Mouse (Mus musculus): ENCODE measurements at regions not wholly inside any gene's neighbourhood (a gene's known extent, or its start where the extent isn't known, plus 50 kb on each side); places are given as distances from the start of the nearest gene placed in this dataset.

GRCm38 (mm10) chr5:136619315-136620231, 52.3 kb upstream of the Cux1 start:
- ATAC-seq = no peak

DNA sequence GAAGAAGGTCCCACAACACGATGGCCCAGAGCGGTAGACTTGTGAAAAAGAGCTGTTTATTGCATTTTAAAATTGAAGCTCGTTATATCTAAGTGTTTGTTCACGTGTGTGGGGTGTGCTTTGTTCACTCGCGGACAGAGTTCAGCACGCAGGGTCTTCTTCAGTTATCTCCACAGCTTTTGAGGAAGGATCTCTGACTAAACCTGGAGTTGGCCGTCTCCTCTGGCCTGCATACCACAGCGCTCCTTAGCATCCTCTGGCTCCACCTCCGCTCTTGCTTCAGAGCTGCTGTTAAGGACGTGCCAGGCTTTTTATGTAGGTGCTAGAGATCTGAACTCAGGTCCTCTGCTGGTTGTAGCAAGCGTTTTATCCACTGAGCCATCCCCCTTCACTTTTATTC, 52.9 kb upstream of the Cux1 start:
- ATAC-seq = no peak

- no peak for ATAC-seq
Observed at GRCm38 (mm10) chr5:136621336-136622125, 54.2 kb upstream of the Cux1 start.

DNA sequence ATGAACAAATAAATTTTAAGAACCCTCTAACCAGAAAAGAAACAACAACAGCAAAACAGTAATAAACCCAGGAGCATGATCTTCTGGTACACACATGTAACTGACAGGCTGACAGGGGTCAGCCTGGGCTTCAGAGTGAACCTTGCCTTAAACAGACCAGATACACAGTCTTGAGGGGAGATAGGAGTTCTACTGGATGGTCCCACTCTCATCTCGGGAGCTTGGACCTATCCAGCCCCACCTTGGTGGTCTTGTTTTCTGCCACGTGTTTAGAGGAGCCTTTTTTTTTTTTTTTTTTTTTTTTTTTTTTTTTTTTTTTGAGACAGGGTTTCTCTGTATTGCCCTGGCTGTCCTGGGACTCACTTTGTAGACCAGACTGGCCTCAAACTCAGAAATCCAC, 54.9 kb upstream of the Cux1 start:
- ATAC-seq = no peak

DNA sequence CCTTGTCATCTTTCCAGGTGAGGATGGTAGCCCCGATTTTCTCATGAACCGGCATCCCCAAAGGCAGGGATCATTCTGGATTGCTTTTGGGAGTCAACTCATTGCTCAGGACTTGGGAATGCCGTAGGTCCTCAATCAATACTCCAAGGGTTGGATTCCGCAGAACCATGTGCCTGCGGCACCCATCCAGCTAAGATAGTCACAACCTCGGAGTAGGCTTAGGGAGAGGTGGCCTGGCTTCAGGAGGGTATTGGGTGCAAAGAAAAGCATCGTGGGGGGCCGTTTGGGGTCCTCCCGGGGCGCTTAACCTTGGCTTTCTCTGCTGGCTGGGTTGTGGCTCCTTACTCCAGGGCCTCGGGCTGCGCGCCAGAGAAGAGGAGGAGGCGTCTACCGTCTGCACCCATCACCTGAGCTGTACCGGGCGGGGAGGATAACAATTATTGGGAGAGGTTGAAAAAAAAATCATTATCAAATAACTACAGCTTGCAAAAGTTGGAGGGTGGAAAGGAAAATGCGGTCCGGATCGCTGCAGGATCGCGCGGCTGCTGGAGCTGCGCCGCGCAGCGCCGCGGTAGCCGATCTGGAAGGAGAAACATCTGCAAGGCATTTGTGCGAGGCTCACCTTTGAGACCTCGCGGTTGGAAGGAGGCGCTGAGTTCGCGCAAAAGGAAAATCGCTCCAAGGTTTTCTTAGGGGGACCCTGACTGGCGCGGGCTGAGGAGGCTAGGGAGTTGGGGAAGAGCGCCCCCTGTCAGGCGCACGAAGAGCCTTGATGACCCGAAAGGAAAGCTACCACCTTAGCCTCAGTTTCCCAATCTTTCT, 55.6 kb upstream of the Cux1 start:
- peak; percentile 75 for ATAC-seq

DNA sequence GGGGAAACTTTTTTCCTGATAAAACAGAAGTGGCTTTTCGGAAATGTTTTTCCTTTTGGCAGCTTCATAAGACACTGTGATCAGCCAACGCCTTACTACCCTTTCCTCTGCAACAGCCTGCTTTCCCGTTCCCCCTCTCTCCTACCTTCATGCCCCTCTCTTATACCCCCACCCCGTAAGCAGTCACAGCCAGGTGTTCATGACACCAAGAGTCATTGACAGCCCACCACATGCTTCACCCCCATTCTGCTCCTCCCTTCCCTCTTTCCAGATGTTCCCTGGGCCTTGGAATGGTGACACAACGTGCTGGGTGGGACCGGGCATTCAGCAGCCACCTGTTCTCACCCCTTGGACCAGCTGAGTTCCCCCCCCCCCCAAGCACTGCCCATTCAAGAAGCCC, 56.5 kb upstream of the Cux1 start:
- no peak for ATAC-seq

DNA sequence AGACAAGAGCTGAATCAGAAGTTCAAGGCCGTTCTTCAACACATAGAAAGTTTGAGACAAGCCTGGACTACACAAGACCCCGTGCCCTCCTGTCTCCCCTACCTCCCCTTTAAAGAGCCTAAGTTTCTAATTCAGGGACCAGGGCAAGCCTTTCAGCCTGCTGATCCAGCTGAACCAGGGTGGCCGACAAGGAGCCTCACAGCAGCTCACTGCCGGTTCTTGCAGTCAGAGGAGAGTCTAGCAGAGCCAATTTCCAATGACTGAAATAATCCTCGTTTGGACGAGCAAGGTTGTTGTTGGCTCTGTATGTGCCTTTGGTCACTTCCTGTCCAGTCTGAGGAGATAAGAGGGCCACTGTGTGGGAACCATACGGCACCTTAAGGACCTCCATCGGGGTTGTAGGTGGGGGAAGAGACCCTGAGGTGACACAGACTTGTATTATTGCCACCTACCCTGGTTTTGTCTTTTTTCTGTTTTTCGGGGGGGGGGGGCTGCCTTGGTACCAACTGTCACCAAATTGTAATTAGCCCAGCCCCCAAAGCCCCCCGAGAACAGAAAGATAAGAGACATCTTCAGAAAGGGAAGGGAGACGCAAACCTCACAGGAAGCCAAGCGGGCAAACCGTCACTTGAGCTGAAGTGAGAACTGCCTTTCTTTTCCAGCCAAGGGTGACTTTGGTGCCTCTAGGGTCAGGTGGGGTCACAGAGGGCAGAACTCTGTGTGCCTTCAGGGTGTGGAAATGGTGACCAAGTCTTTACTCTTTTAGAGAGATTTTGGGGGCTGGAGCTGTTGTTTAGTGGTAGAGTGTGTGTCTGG, 58.1 kb upstream of the Cux1 start:
- ATAC-seq = no peak

DNA sequence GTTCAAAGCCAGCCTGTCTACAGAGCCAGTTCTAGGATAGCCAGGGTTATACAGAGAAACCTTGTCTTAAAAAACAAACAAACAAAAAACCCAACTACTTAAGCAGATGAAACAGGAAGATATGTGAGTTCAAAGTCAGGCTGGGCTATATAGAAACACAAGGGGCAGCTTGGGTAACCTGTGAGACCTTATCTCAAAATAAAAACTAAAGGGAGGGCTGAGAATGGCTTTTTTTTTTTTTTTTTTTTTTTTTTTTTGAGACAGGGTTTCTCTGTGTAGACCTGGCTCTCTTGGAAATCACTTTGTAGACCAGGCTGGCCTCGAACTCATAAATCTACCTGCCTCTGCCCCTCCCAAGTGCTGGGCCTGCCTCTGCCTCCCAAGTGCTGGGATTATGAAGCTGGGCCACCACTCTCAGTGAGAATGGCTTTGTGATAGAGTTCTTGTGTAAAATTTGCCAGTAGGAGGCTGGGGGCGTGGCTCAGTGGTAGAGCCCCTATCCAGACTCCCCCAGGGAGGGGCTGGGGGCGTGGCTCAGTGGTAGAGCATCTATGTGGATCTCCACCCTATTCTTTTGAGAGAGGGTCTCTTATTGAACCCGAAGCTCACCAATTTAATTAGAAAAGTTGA, 59.0 kb upstream of the Cux1 start:
- ATAC-seq = no peak

GRCm38 (mm10) chr5:136626891-136627290, 59.6 kb upstream of the Cux1 start:
- no peak for ATAC-seq

GRCm38 (mm10) chr5:136627671-136628292, 60.5 kb upstream of the Cux1 start:
- ATAC-seq = no peak

DNA sequence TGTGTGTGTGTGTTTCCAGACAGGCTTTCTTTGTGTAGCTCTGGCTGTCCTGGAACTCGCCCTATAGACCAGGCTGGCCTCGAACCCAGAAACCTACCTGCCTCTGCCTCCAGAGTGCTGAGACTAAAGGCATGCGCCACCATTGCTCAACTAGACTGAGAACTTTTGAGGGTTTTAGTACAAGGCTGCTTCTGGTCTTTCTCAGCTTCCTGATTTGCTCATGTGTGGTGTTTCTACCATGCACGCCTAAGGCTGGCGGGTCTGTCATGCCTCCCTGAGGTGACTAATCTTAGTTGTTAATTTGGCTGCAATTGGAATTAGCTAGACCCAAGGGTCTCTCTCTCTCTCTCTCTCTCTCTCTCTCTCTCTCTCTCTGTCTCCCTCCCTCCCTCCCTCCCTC, 61.2 kb upstream of the Cux1 start:
- no peak for ATAC-seq

DNA sequence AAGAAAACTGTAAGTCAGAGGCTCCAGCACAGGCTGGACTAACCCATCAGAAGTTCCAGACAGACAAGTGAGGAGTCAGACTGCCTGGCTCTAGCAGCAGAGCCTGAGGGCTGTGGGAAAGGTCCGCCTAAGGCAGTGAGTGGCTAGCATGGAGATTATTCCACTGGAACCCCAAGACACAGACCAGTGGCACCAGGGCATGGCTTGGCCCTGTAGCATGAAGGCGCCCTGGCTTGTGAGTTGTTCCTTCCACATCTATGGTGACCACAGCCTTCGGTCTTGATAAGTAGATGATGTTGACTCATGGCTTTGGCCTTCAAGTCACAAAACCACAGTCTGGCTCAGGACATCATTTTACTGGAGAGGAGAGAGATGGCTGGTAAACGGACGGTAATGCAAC, 60.7 kb upstream of the Myl10 start:
- no peak for ATAC-seq

- no peak for ATAC-seq
Observed at GRCm38 (mm10) chr5:136633901-136634300, 59.0 kb upstream of the Myl10 start.

GRCm38 (mm10) chr5:136635119-136635518, 57.8 kb upstream of the Myl10 start:
- ATAC-seq = no peak

GRCm38 (mm10) chr5:136636476-136636875, 56.5 kb upstream of the Myl10 start:
- no peak for ATAC-seq

GRCm38 (mm10) chr5:136637872-136638271, 55.1 kb upstream of the Myl10 start:
- no peak for ATAC-seq

GRCm38 (mm10) chr5:136640871-136641619, 51.9 kb upstream of the Myl10 start:
- no peak for ATAC-seq

- ATAC-seq = no peak
Observed at GRCm38 (mm10) chr5:136642208-136642607, 50.7 kb upstream of the Myl10 start.

Measured in inflammation-experienced regulatory T-cells, adult 6 months (primary cell).